Mouse (Mus musculus): ENCODE data around the gene Eef1akmt3.

GRCm38 (mm10) chr10:126990313-126991056, 50.8 kb downstream of the Eef1akmt3 start:
- peak; percentile 95 for TF ChIP-seq CTCF (IDR thresholded peaks at IDR 0.05; ENCODE audit: low read depth)
- TF ChIP-seq EP300 (IDR thresholded peaks at IDR 0.05; ENCODE audit: low read depth): no peak

All from liver, postnatal 0 days (tissue).